Mouse (Mus musculus) right cerebral cortex, postnatal 4 days (tissue): ENCODE measurements around the gene Tigar.

Experiments
- DNase-seq: peaks from one replicate; pipeline ENCODE4 v3.0.0-alpha.2; 2022

Tigar gene

GRCm38 (mm10) chr6:127079867-127080731, 29.3 kb downstream of the Tigar start:
- peak; percentile 75 for DNase-seq

GRCm38 (mm10) chr6:127072817-127073216, 36.5 kb downstream of the Tigar start, which contains the start of gene Fgf23:
TSS of gene Fgf23 (plus strand) at chr6:127072902.
- no peak for DNase-seq

- no peak for DNase-seq
These were observed 44.5 kb downstream of the Tigar start for GRCm38 (mm10) chr6:127064815-127065214.

DNA sequence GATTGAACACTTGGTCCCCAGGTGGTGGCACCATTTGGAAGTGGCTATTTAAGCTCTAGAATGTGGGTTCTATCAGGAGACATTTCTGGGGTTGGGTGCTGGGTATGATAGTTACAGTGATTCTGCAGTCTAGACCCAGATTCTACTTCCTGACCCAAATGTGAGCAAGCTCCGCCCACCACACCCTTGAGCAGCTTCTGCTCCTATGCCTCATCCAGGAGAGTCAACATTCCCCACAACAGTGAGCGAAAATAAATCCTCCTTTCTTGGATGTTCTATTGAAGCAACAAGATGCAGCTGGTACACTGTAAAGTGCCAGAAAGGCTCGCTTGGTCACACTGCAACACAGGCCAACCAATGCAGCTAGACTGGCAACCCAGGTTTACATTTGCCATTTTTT, 45.4 kb downstream of the Tigar start:
- no peak for DNase-seq

DNA sequence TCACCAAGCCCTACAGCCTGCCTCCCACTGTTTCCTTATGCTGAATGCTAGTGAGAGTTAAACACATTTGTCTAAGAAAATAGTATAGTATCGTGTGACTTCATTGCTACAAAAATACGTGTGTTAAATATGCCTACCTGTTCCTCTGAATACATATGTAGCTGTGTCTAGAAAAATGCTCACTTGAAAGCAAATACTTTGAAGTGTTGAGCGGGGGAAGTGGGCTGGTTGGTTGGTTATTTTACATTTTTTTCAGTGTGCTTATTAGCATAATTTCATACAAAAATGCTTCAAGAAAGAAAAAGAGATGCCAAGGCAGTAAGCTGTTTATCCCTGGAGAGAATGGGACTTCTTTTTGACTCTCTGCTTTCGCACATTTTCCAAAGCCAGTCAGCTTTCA, 49.4 kb downstream of the Tigar start:
- no peak for DNase-seq

GRCm38 (mm10) chr6:127056990-127057588, 52.3 kb downstream of the Tigar start:
- no peak for DNase-seq

- no peak for DNase-seq
These were observed 58.5 kb downstream of the Tigar start for GRCm38 (mm10) chr6:127050847-127051246.

DNA sequence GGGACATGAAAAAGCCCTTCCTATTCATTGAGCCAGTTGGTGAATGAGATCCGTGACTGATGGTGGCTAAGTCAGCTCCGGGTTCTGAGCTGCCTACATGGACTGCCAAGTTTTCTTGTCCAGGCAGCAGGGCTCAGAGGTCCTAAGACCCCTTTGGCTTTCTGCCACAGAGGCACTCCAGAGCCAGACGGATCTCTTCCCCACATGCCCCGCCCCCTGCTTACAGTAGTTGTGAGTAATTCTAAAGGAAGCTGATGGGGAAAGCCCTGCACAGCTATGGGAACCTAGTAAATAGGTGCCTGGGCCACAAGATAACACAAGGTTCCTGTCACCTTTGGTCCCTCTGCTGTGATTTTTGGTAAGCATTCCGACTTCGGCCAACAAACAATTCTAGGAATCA, 64.4 kb downstream of the Tigar start:
- no peak for DNase-seq
